Mouse (Mus musculus) cerebellum, postnatal 25 days (tissue): Measurements from ENCODE around the gene Slc2a12.

Source experiments
- DNase-seq, 2 experiments: peaks; one replicate each; pipeline ENCODE4 v3.0.0; 2021; ENCODE audit warnings: mixed read lengths in 2 of 2

Slc2a12 gene

DNA sequence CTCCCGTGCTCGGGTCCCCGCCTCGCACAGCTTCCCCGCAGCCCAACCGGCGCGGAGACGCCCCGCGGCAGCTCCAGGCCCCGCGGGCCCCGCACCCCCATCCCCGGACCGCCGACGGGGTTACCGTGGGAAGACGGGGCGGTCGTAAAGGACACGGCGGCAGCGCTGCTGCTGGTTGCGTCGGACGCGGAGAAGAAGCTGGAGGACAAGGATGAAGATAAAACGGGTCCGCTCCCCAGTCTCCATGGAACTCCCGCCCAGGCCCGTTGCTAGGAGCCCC lies 86.1 kb downstream of the Slc2a12 start:
- DNase-seq: no peak

DNA sequence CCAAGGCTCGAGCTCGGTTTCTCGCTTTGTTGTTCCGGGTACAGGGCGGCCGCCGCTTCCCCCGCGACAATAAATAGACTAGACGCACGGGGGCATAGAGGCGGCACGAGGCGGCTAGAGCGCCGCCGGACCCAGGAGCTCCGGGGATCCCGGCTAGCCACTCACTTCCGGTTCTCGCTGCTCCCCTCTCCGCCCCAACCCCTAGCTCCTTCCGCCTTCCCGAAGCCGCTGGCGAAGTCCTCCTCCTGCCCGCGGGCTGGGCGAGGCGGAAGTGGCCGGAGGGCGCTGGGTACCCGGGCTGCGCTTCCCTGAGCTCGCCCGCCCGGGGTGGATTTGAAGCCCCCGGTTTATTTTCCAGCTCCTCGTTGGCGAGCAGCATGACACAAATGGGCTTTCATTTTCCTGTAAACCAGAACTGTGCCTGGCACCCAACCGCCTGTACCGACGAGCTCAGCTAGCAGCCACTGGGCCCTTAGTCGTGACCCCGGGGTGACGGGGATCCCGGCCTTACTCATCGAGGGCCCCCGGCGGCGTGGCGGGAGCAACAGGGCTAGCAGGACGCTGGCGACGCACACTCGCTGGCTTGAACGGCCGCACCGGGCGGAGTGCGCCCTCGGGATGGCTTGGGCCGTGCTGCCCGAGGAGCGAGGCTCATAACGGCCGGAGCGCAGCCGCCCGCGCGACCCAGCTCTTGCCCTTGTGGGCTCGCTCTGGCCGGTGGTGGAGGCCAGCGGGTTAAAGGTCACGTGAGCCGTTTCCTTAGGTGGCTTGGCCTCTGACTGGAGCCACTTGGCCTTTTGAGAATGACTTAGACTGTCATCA lies 86.7 kb downstream of the Slc2a12 start, which contains the start of gene Tbpl1:
Gene Tbpl1 (minus strand): TSS at position 667 of the 822 bp plus-strand sequence.
- DNase-seq: peak; percentile 94 to 96

- DNase-seq: no peak
Measured at GRCm38 (mm10) chr10:22732181-22732580, 87.4 kb downstream of the Slc2a12 start.

- no peak for DNase-seq
Measured at GRCm38 (mm10) chr10:22745922-22746321, 101.1 kb downstream of the Slc2a12 start.

DNA sequence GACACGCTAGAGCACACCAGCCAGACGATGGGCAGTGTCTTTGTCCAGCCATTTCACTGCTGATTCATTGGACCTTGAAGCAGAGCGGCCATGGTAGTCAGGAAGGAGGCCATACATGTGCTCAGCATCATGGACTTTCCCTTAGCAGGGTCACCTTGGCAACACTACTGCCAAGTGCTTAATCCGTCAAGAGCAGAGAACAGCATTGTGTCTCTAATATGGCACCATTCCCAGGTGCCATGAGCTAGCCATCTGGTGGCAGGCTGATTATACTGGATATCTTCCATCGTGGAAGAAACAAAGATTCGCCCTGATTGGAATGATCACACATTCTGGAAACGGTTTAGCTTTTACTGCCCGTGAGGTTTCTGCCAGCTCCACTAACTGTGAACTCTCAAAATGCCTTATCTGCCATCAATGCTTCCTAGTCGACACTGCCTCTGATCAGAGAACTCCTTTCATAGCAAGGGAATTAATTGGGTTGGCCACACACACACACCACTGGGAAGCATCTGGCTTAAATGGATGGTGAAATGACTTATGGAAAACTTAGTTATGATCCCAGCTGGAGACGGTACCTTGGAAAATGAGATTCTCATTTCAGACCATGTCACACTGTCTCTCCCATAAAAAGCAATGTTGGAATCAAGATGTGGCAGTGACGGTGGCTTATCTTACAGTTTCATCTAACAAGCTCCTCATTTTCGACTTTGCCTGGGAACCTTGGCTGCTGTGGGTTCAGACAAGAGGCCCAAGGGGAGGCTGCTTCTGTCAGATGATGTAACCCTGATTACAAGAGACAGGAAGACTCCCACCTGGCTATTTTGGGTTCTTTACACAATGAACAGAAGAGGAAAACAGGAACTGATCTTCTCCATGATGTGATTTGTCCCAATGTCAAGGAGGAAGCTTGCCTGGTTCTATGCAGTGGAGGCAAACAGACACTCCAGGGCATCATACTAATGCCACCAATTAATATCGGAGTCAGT lies 101.8 kb downstream of the Slc2a12 start:
- DNase-seq: peak; percentile 84 to 85

DNA sequence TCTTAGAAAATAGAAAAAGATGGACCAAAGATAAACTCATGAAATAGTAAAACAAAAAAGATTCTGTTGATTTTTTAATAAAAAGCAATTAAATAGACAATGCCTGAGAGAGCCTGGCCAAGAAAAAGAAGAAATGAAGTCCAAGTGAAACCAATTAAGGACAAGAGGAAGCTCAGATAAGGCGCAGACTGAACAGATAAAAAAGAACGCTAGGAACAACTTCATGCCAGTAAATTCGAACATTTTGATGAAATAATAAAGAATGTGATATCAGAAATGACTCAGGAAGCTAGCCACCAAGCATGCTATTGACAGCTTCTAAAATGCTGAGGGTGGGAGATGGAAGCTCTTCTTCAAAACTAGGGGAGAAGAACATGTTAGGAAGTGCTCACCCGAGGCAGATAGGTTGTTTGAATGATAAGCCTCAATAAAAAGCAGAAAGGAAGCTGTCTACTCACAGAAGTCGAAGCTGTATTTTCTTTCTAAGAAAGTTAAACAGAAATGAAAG lies 106.4 kb downstream of the Slc2a12 start:
- DNase-seq: no peak
